Mouse (Mus musculus) liver, adult 2 months (tissue): Measurements from ENCODE around the gene Sp110.
"Not testable (repeated sequence)": the region's sequence is repeated elsewhere in the genome, so short reads cannot be mapped to it uniquely, and the experiment has no call there.

Source experiments
- CTCF ChIP-seq: fragments of 200-500 bp; IDR thresholded peaks from 2 replicates; pipeline ENCODE4 v1.5.1; 2011; ENCODE audit warnings: low read depth, low read length, control low read depth
- POLR2A ChIP-seq: fragments of 200-500 bp; IDR thresholded peaks from 2 replicates; pipeline ENCODE4 v1.6.1; 2011; ENCODE audit warnings: low read length, control low read depth; ENCODE audit not compliant: insufficient read depth; ENCODE audit errors: extremely low read depth

DNA sequence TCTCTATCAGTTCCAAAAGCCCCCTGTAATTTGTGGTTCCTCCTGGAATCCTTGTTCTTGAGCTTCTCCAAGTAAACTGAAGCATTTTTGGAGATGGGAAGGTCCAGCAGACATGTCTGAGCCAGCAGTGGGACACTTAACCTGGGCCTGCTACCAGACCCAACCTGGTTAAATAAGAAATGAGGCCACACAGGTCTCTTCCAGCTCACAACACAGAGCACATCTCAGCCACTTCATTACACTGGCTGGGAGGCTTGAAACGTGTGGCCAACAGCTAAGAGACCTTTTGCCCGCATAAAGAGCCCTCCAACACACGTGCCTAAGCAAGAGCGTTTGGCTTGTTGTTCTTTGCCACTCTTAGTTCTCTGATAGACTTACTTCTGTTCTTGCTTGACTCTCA is 25.1 kb downstream of the Sp110 start:
- TF ChIP-seq CTCF, POLR2A: not testable (repeated sequence)
